Mouse (Mus musculus) bone marrow macrophage, adult 2 months (primary cell): Measurements from ENCODE around the gene Itm2b.

ENCODE experiments used
- CTCF ChIP-seq: IDR thresholded peaks from 2 replicates; pipeline ENCODE4 v1.5.1; 2012; ENCODE audit warnings: low read depth, mild to moderate bottlenecking, low read length, moderate library complexity
- POLR2A ChIP-seq: IDR thresholded peaks from 2 replicates; pipeline ENCODE4 v1.6.1; 2012; ENCODE audit warnings: mild to moderate bottlenecking, low read depth, low read length, borderline replicate concordance

DNA sequence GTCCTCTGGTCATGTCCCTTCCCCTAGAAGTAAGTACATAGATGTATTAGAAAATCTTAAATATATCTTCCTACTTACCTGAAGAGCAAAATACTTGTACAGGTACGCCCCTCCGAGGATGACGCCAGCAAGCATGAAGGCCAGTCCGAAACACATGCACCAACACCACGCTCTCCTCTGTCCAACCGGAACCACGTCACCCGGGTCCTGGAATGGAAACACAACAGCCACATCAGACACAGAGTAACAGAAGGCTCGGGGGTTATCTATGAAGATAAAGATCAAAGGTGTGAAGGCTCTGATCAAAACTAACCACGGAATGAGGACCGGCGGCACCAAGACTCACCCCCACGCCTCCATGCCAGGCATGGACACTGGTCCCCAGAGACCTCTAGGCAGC, 16.9 kb downstream of the Itm2b start:
- TF ChIP-seq POLR2A = no peak
- TF ChIP-seq CTCF = no peak
